Mouse (Mus musculus): ENCODE results near the gene Rps6kb2.

The Rps6kb2 gene

GRCm38 (mm10) chr19:4189051-4189620 lies 26.0 kb upstream of the Rps6kb2 start:
- in situ Hi-C loops (cut with MboI; ENCODE audit: low sequenced_read_pairs), result no loop called here

DNA sequence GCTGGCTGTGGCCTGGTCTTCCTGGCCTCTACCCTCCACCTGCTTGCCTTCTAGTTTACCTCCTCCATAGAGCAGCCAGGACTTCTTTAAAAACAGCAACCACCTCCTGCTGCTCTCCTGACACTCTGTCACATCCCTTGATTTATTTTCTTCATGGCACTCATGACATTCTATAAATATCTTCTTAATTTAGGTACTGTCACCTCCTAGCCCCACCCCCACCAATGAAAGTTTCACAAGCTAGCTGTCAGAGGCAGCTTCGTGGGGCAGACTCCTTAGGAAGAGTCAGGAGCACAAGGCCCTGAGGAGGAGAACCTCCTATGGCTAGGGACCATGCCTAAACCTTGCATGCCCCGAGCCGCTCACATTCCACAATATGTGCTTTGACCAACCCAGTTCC lies 24.1 kb upstream of the Rps6kb2 start:
- in situ Hi-C loops (cut with MboI; ENCODE audit: low sequenced_read_pairs), result no loop called here

DNA sequence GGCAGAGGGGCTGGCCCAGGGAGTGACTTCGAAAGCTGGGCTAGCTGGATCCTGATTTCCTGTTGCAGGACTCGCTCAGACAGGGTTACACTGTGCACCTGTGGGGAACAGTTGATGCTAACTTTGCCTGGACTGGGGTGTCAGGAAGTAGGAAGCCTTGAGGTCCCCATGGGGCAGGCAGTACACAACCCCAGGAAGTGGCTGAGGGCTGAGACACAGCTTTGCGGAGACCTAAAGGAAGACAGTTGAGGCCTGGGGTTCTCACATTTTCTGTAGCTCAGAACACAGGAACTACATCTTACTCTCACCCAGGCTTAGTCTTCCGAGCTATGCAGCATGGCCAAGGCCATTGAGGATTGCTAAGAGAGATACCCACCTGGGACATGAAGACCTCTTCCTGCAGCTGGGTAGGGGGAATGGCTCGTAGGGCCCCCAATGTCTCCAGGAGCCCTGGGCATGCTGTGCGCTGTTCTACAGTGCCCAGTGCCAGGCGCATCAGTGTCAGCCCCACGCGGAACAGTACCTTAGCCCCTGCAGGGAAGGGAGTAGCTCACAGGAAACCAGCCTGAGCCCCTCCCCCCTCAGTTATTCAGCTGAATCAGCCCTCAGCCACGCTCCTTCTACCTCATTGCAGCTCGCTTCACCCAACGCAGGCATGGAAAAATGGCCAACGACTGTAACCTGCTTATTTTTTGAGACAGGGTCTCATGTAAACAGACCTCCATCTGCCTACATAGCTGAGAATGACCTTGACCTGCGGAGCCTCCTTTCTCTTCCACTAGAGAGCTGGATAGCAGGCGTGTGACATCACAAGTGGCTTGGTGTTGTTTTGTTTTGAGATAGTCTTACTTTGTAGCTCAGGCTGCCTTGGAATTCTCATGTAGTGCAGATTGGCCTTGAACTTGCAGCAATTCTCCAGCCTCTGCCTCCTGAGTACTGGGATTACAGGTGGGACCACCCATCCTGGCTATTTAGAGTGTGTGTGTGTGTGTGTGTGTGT lies 22.1 kb upstream of the Rps6kb2 start:
- in situ Hi-C loops (cut with MboI; ENCODE audit: low sequenced_read_pairs), result no loop called here

GRCm38 (mm10) chr19:4183689-4184088 lies 20.5 kb upstream of the Rps6kb2 start:
- in situ Hi-C loops (cut with MboI; ENCODE audit: low sequenced_read_pairs), result no loop called here

GRCm38 (mm10) chr19:4181892-4182291 lies 18.7 kb upstream of the Rps6kb2 start:
- in situ Hi-C loops (cut with MboI; ENCODE audit: low sequenced_read_pairs), result no loop called here

- in situ Hi-C loops (cut with MboI; ENCODE audit: low sequenced_read_pairs), result no loop called here
Observed at GRCm38 (mm10) chr19:4180411-4180810, 17.3 kb upstream of the Rps6kb2 start.

DNA sequence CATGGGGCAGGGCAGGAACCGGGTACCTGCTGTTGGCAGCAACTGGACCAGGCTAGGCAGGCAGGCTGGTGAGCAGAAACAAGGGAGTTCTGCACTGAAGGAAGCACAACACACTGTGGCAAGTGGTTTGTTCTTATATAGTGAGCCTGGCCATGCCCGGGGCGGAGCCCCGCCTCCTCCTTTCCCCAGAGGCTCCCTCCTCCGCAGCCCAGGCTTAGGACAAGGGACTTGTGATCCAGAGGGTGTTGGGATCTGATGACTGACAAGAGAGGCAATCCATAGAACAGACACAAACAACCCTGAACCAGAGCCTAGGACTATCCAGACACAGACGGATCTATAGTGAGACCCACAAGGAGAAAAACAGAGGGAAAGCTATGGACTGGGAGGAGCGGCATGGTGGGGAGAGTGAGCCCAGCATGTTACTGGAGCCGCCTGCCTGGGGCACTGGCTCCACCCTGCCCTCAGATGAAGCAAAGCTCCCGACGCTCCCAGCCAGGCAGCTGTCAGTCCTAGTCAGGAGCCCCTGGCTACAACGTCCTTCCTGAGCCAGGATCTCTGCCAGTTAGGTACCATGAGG lies 12.3 kb upstream of the Rps6kb2 start, which contains the start of gene Carns1:
TSS of gene Carns1 (minus strand) at position 112 of the 580 bp plus-strand sequence.
- in situ Hi-C loops (cut with MboI; ENCODE audit: low sequenced_read_pairs), result no loop called here

- in situ Hi-C loops (cut with MboI; ENCODE audit: low sequenced_read_pairs), result no loop called here
Observed at GRCm38 (mm10) chr19:4172925-4173324, 9.8 kb upstream of the Rps6kb2 start.

DNA sequence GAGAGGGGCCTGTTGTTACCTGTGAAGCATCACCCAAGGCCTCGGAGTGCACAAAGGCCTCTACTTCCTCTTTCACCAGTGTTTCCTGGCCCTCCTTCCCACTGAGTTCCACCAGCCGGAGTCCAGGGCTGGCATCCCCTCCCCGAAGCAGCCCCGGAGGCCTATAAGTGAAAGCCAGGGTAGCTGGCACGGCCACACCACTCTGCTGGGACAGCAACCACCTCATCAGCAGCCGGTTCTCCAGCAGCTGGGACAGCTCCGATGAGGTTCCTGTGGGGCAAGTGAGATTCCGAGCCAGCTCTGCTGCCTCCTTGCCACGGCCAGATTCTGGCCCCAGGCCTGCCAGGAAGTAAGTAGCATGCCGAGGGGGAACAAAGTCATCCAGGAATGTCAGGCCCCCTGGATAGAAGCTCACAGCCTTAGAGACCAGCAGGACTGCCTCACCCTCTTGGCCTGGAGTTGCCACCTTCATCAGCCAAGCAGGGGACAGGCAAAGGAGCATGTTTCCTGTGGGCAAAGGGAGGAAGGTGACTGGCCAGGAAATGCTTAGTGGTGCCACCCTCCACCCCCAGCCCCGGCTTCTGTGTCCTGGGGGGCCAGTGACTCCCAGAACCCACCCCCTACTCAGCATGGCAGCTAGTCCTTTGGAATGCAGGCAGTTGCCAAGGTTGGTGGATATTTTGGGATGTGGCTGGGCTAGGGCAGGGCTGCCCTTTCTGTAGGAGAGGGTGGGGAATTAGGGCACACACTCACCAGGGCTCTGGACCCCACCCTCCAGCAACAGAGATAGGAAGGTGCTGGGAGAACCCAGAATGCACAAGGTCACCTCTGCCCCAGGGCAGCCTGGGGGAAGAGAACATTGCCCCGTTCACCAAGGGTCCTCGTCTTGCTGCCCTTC lies 8.5 kb upstream of the Rps6kb2 start:
- in situ Hi-C loops (cut with MboI; ENCODE audit: low sequenced_read_pairs), result no loop called here

DNA sequence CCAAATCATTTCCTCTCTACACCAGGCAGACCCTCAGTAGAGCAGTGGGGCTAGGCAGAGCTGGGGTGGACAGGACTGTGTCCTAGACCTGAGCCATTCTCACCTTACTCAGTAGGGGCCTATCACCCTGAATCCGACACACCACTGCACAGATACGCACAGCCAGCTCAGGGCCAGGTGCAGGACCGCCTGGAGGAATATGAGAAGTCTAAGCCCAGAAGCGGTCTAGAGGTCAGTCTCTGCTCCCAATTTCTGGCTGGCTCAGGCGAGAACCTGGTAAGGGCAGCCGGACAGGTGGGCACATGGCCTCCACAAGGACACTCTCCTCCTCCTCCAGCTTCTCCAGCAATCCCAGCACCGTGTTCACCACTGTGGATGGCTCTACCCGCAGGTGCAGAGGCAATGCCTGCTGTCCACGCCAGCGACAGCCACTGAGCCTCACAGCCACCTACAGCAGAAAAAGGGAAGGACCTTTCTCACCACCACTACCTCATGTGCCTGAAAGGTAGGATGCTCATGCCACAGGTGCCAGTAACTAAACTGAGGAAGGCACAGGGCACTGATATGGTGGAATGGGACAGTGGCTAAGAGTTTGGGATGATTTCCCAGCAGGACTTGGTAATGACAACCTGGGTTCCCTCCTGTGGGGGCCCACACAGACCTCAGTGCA lies 7.7 kb upstream of the Rps6kb2 start:
- in situ Hi-C loops (cut with MboI; ENCODE audit: low sequenced_read_pairs), result no loop called here

- in situ Hi-C loops (cut with MboI; ENCODE audit: low sequenced_read_pairs), result no loop called here
Observed at GRCm38 (mm10) chr19:4169810-4170209, 6.7 kb upstream of the Rps6kb2 start.

GRCm38 (mm10) chr19:4169378-4169784 lies 6.2 kb upstream of the Rps6kb2 start:
- in situ Hi-C loops (cut with MboI; ENCODE audit: low sequenced_read_pairs), result no loop called here

GRCm38 (mm10) chr19:4166678-4167476 lies 3.7 kb upstream of the Rps6kb2 start:
- in situ Hi-C loops (cut with MboI; ENCODE audit: low sequenced_read_pairs), result no loop called here

DNA sequence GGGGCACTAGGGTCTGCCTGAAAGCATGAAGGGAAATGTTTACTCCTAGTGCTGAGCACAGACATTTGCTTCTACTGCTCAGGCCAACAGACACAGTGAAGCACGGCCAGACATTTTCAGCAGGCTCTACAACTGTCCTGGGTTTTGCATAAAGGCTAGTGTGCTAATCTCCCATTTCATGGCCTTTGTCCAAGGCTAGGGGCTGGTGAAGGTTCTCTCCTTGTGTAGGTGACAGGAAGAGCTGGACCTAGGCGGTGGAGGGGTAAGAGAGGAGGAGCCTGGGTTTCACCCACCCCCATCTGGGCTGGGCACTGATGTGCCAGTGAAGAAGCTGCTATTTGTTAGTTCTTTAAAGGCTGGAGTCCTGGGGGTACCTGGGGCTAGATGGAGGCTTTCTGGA lies 1.6 kb upstream of the Rps6kb2 start:
- in situ Hi-C loops (cut with MboI; ENCODE audit: low sequenced_read_pairs), result no loop called here

GRCm38 (mm10) chr19:4164100-4164499 lies 946 bp upstream of the Rps6kb2 start:
- in situ Hi-C loops (cut with MboI; ENCODE audit: low sequenced_read_pairs), result no loop called here

DNA sequence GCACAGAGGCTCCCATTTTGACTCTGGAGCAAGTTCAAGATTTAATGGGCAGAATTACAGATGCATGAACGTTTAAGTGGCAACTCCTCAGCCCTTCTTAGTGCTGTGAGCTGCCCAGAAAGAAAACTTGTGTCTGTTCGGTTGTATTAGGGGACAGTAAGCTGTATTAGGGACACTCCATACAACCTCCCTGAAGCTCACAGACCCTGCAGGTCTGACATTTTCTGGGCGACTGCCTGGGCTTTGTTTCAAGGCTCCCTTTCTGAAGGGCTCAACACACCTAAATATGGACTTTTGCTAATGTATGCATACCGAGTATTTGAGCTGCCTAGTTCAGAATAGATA lies 361 bp upstream of the Rps6kb2 start:
- in situ Hi-C loops (cut with MboI; ENCODE audit: low sequenced_read_pairs), result no loop called here

DNA sequence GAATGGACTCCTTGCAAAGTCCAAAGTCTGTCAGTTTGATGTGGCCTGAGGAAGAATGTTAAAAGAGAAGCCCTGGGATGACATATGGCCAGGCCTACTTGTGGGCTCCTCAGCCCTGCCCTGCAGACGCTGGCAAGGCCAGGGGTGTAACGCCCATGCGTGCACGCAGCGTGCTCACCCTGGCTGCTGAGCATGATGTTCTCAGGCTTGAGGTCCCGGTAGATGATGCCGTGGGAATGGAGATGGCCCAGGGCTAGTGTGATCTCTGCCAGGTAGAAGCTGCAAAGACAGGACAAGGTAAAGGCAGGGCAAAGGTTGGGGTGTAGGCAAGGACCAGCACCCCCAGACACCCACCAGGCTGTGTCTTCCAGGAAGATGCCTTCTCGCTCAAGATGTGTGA lies 4.1 kb downstream of the Rps6kb2 start:
- in situ Hi-C loops (cut with MboI; ENCODE audit: low sequenced_read_pairs), result no loop called here

GRCm38 (mm10) chr19:4156771-4157170 lies 6.4 kb downstream of the Rps6kb2 start:
- in situ Hi-C loops (cut with MboI; ENCODE audit: low sequenced_read_pairs), result no loop called here

GRCm38 (mm10) chr19:4156073-4156579 lies 7.0 kb downstream of the Rps6kb2 start:
- in situ Hi-C loops (cut with MboI; ENCODE audit: low sequenced_read_pairs), result no loop called here

Data from CH12F3 (cell line).